Mouse (Mus musculus): ENCODE results near the gene Nr1d1. TPM values are rescaled to one million over a fixed set of nuclear protein-coding genes. Genes with fewer than 3 reads are reported as not detected.

The Nr1d1 gene
- 213 and 329 TPM in 2 replicates for polyA plus RNA-seq (2012; rRNA removed)

GRCm38 (mm10) chr11:98774582-98775347, at the start of gene Nr1d1:
TSS of gene Nr1d1 (minus strand) at chr11:98775333.
- no peak for TF ChIP-seq CTCF (IDR thresholded peaks at IDR 0.05; ENCODE audit: insufficient read depth, low read length)
- peak; percentile 96 for TF ChIP-seq POLR2A (IDR thresholded peaks at IDR 0.05; ENCODE audit: borderline replicate concordance, extremely low read depth, low read depth, low read length)
- under 1% methylated on average over 22 of the region's 22 CpGs for WGBS

GRCm38 (mm10) chr11:98820968-98821367, 45.8 kb upstream of the Nr1d1 start:
- WGBS, result 90% methylated on average over 5 of the region's 5 CpGs
- no peaks in the 10 kb centered on the region for H3K4me1 ChIP-seq (ENCODE audit: control insufficient read depth, insufficient read depth, low read length)
- no peak overlapping the region for H3K4me3 ChIP-seq (replicated peaks; ENCODE audit: extremely low read depth, low read depth, low read length)
- TF ChIP-seq CTCF (IDR thresholded peaks at IDR 0.05; ENCODE audit: insufficient read depth, low read length) (no peak), POLR2A (IDR thresholded peaks at IDR 0.05; ENCODE audit: borderline replicate concordance, extremely low read depth, low read depth, low read length) (no peak)
- DNase-seq, result no peak

More at GRCm38 (mm10) chr11:98774582-98775347, at the start of gene Nr1d1:
- peak within 1 kb of the TSS; percentile 96 for H3K4me3 ChIP-seq (replicated peaks; ENCODE audit: extremely low read depth, low read depth, low read length)
- peaks cover 38% of the 10 kb centered on the region for H3K4me1 ChIP-seq (ENCODE audit: control insufficient read depth, insufficient read depth, low read length)
- no peak for DNase-seq

GRCm38 (mm10) chr11:98816706-98817239, 41.6 kb upstream of the Nr1d1 start:
- Histone ChIP-seq H3K4me1 (ENCODE audit: control insufficient read depth, insufficient read depth, low read length) (no peaks in the 10 kb centered on the region), H3K4me3 (replicated peaks; ENCODE audit: extremely low read depth, low read depth, low read length) (no peak overlapping the region)
- 92% methylated on average over 1 of the region's 1 CpGs for WGBS
- DNase-seq, result no peak
- no peak for TF ChIP-seq CTCF (IDR thresholded peaks at IDR 0.05; ENCODE audit: insufficient read depth, low read length)
- TF ChIP-seq POLR2A (IDR thresholded peaks at IDR 0.05; ENCODE audit: borderline replicate concordance, extremely low read depth, low read depth, low read length), result no peak

GRCm38 (mm10) chr11:98810686-98811085, 35.6 kb upstream of the Nr1d1 start:
- peak overlapping the region; percentile 69 for H3K4me3 ChIP-seq (replicated peaks; ENCODE audit: extremely low read depth, low read depth, low read length)
- TF ChIP-seq POLR2A (IDR thresholded peaks at IDR 0.05; ENCODE audit: borderline replicate concordance, extremely low read depth, low read depth, low read length) (no peak), CTCF (IDR thresholded peaks at IDR 0.05; ENCODE audit: insufficient read depth, low read length) (no peak)
- 43% methylated on average over 7 of the region's 7 CpGs for WGBS
- H3K4me1 ChIP-seq (ENCODE audit: control insufficient read depth, insufficient read depth, low read length), result peaks cover 4% of the 10 kb centered on the region; the same call in 1 of the 2 replicates
- DNase-seq, result no peak

GRCm38 (mm10) chr11:98809457-98810290, 34.5 kb upstream of the Nr1d1 start:
- peak overlapping the region; percentile 73 for H3K4me3 ChIP-seq (replicated peaks; ENCODE audit: extremely low read depth, low read depth, low read length)
- DNase-seq, result peak; percentile 98
- H3K4me1 ChIP-seq (ENCODE audit: control insufficient read depth, insufficient read depth, low read length), result peaks cover 4% of the 10 kb centered on the region; the same call in 1 of the 2 replicates
- no peak for TF ChIP-seq CTCF (IDR thresholded peaks at IDR 0.05; ENCODE audit: insufficient read depth, low read length)
- peak; percentile 78; the same call in 1 of the 2 replicates for TF ChIP-seq POLR2A (IDR thresholded peaks at IDR 0.05; ENCODE audit: borderline replicate concordance, extremely low read depth, low read depth, low read length)
- under 1% methylated on average over 84 of the region's 84 CpGs for WGBS

GRCm38 (mm10) chr11:98808417-98808816, 33.3 kb upstream of the Nr1d1 start:
- WGBS, result 61% methylated on average over 2 of the region's 2 CpGs
- Histone ChIP-seq H3K4me3 (replicated peaks; ENCODE audit: extremely low read depth, low read depth, low read length) (no peak overlapping the region), H3K4me1 (ENCODE audit: control insufficient read depth, insufficient read depth, low read length) (peaks cover 4% of the 10 kb centered on the region; the same call in 1 of the 2 replicates)
- no peak for DNase-seq
- TF ChIP-seq POLR2A (IDR thresholded peaks at IDR 0.05; ENCODE audit: borderline replicate concordance, extremely low read depth, low read depth, low read length) (no peak), CTCF (IDR thresholded peaks at IDR 0.05; ENCODE audit: insufficient read depth, low read length) (no peak)

- WGBS, result 92% methylated on average over 5 of the region's 5 CpGs
- H3K4me3 ChIP-seq (replicated peaks; ENCODE audit: extremely low read depth, low read depth, low read length), result no peak within 1 kb of the TSS
- no peaks in the 10 kb centered on the region; the same call in 1 of the 2 replicates for H3K4me1 ChIP-seq (ENCODE audit: control insufficient read depth, insufficient read depth, low read length)
- TF ChIP-seq POLR2A (IDR thresholded peaks at IDR 0.05; ENCODE audit: borderline replicate concordance, extremely low read depth, low read depth, low read length), result no peak
- DNase-seq, result no peak
Measured at GRCm38 (mm10) chr11:98804605-98805004, 29.5 kb upstream of the Nr1d1 start, which contains the start of gene Casc3. TSS of gene Casc3 (plus strand) at chr11:98804905.

GRCm38 (mm10) chr11:98797909-98798308, 22.8 kb upstream of the Nr1d1 start:
- TF ChIP-seq POLR2A (IDR thresholded peaks at IDR 0.05; ENCODE audit: borderline replicate concordance, extremely low read depth, low read depth, low read length), result no peak
- no peak for TF ChIP-seq CTCF (IDR thresholded peaks at IDR 0.05; ENCODE audit: insufficient read depth, low read length)
- peaks cover 17% of the 10 kb centered on the region for H3K4me1 ChIP-seq (ENCODE audit: control insufficient read depth, insufficient read depth, low read length)
- WGBS, result 29% methylated on average over 4 of the region's 4 CpGs
- no peak for DNase-seq
- no peak overlapping the region for H3K4me3 ChIP-seq (replicated peaks; ENCODE audit: extremely low read depth, low read depth, low read length)

GRCm38 (mm10) chr11:98797306-98797705, 22.2 kb upstream of the Nr1d1 start:
- 0% methylated on average over 5 of the region's 5 CpGs for WGBS
- peak overlapping the region; percentile 98 for H3K4me3 ChIP-seq (replicated peaks; ENCODE audit: extremely low read depth, low read depth, low read length)
- DNase-seq, result peak; percentile 23
- TF ChIP-seq CTCF (IDR thresholded peaks at IDR 0.05; ENCODE audit: insufficient read depth, low read length), result no peak
- no peak for TF ChIP-seq POLR2A (IDR thresholded peaks at IDR 0.05; ENCODE audit: borderline replicate concordance, extremely low read depth, low read depth, low read length)
- H3K4me1 ChIP-seq (ENCODE audit: control insufficient read depth, insufficient read depth, low read length), result peaks cover 17% of the 10 kb centered on the region
